In genomic region chr4:40134468-40135102, GRCm38 (mm10) we compare ENCODE assay signal across 9 mouse cellular contexts. TPM values are rescaled to one million over a fixed set of nuclear protein-coding genes. Genes with fewer than 3 reads are reported as not detected.
DNase-seq lines count a peak whose midpoint lies in the region; ATAC-seq and TF ChIP-seq lines count a peak whose summit lies in the region.
"Had no signal": no experiment of that assay in that cellular context is flagged by ENCODE, and none has a peak within 500 bp of the region (broad histone marks: within the 10 kb centered on the region; RNA-seq: fewer than 3 reads in every experiment).

No protein-coding gene starts in this region.

- H3K4me3 ChIP-seq in left cerebral cortex, adult 2 months, result no peak overlapping the region
- H3K4me3 ChIP-seq: neural tube, embryonic 13.5 days had no signal

- ATAC-seq in activated CD4-positive, CD25-positive, alpha-beta regulatory T cell, adult 4 months, result peak; percentile 81
- ATAC-seq in inflammation-experienced regulatory T-cells, adult 6 months, result peak; percentile 82
- peak; percentile 64 for ATAC-seq in megakaryocyte-erythroid progenitor cell, adult 5-6 weeks (replicated peaks; ENCODE audit: low FRiP score, low TSS enrichment, poor library complexity, severe bottlenecking)

- DNase-seq in cerebellum, postnatal 36 days, result peak; percentile 73 to 82
- peak; percentile 48 to 52 for DNase-seq in gastrocnemius, adult 8-10 months (ENCODE audit: low spot score in 2 of 2)
- DNase-seq in left cerebral cortex, adult 2 months (ENCODE audit: extremely low spot score in 1 of 2, low spot score in 2 of 2), result peak; percentile 70 to 80
- peak; percentile 59 to 61 for DNase-seq in right cerebral cortex, postnatal 36 days (ENCODE audit: low spot score in 2 of 2)
- DNase-seq in urinary bladder, postnatal 4 days (ENCODE audit: low spot score in 2 of 2), result peak; percentile 53 to 75

- H3K27ac ChIP-seq in left cerebral cortex, adult 2 months, result no peak overlapping the region
- H3K27ac ChIP-seq: neural tube, embryonic 13.5 days had no signal

- intact Hi-C loops in left cerebral cortex, adult 2 months (cut with DNase I), result loop anchor here (2.0 to 5.0 kb wide), 3 partner anchors 48 to 546 kb away; no protein-coding TSS in a partner anchor

- peak; percentile 82 for TF ChIP-seq CTCF in left cerebral cortex, adult 2 months (IDR thresholded peaks at IDR 0.05)

RNA-seq across cellular contexts. Expression of gene Aco1, which starts 8.3 kb away (rescaled TPM):
- polyA plus RNA-seq in activated CD4-positive, CD25-positive, alpha-beta regulatory T cell, adult 4 months (2017; shearing (Covaris generic)), result 10 to 100 TPM; 20.3 to 22.6 TPM
- total RNA-seq in gastrocnemius, adult 8-10 months (2022), result 10 to 100 TPM; 14.0 to 15.2 (median 14.9) TPM
- 10 to 100 TPM; 17.4 to 20.8 (median 18.2) TPM for polyA plus RNA-seq in inflammation-experienced regulatory T-cells, adult 6 months (2017; shearing (Covaris generic))
- 10 to 100 TPM; 26.8 to 28.2 TPM for total RNA-seq in left cerebral cortex, adult 2 months (2021)
- total RNA-seq in megakaryocyte-erythroid progenitor cell, adult 5-6 weeks (2014; fragmentation: Nextera tagmentation), result 25.6 and 34.8 TPM in 2 replicates
- total RNA-seq in megakaryocyte-erythroid progenitor cell, adult 5-6 weeks (2017), result 28.7 and 33.1 TPM in 2 replicates
